In the genomic region with DNA sequence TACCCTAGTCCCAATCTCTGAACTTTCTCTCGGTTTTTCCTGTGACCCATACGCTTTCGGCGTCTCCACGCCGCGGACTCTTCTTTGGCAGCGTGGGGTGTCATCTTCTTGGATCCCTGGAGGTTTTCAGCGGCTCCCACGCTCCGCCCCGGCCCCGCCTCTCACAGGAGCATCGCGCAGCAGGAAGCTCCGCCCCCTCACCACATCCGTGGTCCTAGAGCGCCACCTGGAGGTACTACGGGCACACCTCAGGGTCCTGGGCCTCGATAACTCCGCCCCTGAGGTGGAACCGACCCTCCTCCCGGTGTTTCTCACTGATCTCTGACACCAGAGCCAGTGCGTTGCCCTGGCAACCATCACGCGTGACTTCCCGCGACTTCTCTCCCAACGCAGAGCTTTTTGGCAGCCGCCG, we compare ENCODE assay signal across 8 mouse cellular contexts. TPM values are rescaled to one million over a fixed set of nuclear protein-coding genes. Genes with fewer than 3 reads are reported as not detected.
DNase-seq lines count a peak whose midpoint lies in the region; ATAC-seq lines count a peak whose summit lies in the region.

No protein-coding gene starts in this region.

- DNase-seq in Muller cell, postnatal 12 days (ENCODE audit: inconsistent ontology term), result peak; percentile 98
- peak; percentile 93 for DNase-seq in cerebellum, adult 9-11 months
- peak; percentile 84 to 92 for DNase-seq in frontal cortex, postnatal 10 days (ENCODE audit: low spot score in 2 of 2)
- DNase-seq in layer of hippocampus, postnatal 25 days (ENCODE audit: extremely low spot score in 1 of 2, low spot score in 1 of 2), result peak; percentile 96 to 99
- peak; percentile 93 for DNase-seq in lung, postnatal 25 days (ENCODE audit: low spot score)
- peak; percentile 100 for DNase-seq in retina, embryonic 14.5 days (ENCODE audit: low spot score)
- DNase-seq in thymus, postnatal 4 days, result peak; percentile 98

- ATAC-seq in hindbrain, embryonic 13.5 days (ENCODE audit: low FRiP score), result peak; percentile 82

- peak overlapping the region; percentile 47 for H3K4me3 ChIP-seq in hindbrain, embryonic 13.5 days

- no peak overlapping the region for H3K27ac ChIP-seq in hindbrain, embryonic 13.5 days

- no peaks in the 10 kb centered on the region for H3K9me3 ChIP-seq in hindbrain, embryonic 13.5 days

- H3K36me3 ChIP-seq in hindbrain, embryonic 13.5 days, result no peaks in the 10 kb centered on the region

- H3K27me3 ChIP-seq in hindbrain, embryonic 13.5 days, result no peaks in the 10 kb centered on the region

- H3K4me2 ChIP-seq in hindbrain, embryonic 13.5 days, result peak overlapping the region; percentile 83

- WGBS in hindbrain, embryonic 13.5 days, result under 1% methylated on average over 31 of the region's 31 CpGs

- H3K9ac ChIP-seq in hindbrain, embryonic 13.5 days, result peak overlapping the region; percentile 71

- peaks cover 36% of the 10 kb centered on the region for H3K4me1 ChIP-seq in hindbrain, embryonic 13.5 days (replicated peaks)

RNA-seq across cellular contexts. Expression of a gene that starts 12.2 kb away (rescaled TPM):
- polyA plus RNA-seq in hindbrain, embryonic 13.5 days (2015; fragmentation: Nextera tagmentation; extraction: Ambion mirVana), result 27.3 and 31.7 TPM in 2 replicates
- total RNA-seq in layer of hippocampus, postnatal 25 days (2021), result 1 to 10 TPM; 6.5 to 6.8 TPM

RNA-seq across cellular contexts. Expression of a gene that starts 32.1 kb away (rescaled TPM):
- 69.8 and 72.6 TPM in 2 replicates for polyA plus RNA-seq in hindbrain, embryonic 13.5 days (2015; fragmentation: Nextera tagmentation; extraction: Ambion mirVana)
- total RNA-seq in layer of hippocampus, postnatal 25 days (2021), result 100 to 1,000 TPM; 215 to 234 TPM

RNA-seq across cellular contexts. Expression of a gene that starts 54.4 kb away (rescaled TPM):
- 92.9 and 100 TPM in 2 replicates for polyA plus RNA-seq in hindbrain, embryonic 13.5 days (2015; fragmentation: Nextera tagmentation; extraction: Ambion mirVana)
- 10 to 100 TPM; 35.8 to 37.2 TPM for total RNA-seq in layer of hippocampus, postnatal 25 days (2021)
